In genomic region chr2:94179030-94179407, GRCm38 (mm10) we compare ENCODE assay signal across 8 mouse cellular contexts. TPM values are rescaled to one million over a fixed set of nuclear protein-coding genes. Genes with fewer than 3 reads are reported as not detected.
DNase-seq lines count a peak whose midpoint lies in the region; ATAC-seq and TF ChIP-seq lines count a peak whose summit lies in the region.

No protein-coding gene starts in this region.

- H3K9me3 ChIP-seq in heart, postnatal 0 days (replicated peaks; ENCODE audit: control insufficient read depth, low read length), result no peaks in the 10 kb centered on the region
- H3K9me3 ChIP-seq in embryonic facial prominence, embryonic 13.5 days, result no peaks in the 10 kb centered on the region
- H3K9me3 ChIP-seq in intestine, postnatal 0 days (ENCODE audit: control insufficient read depth), result no peaks in the 10 kb centered on the region
- H3K9me3 ChIP-seq in midbrain, postnatal 0 days (ENCODE audit: low read length), result no peaks in the 10 kb centered on the region

- no peak overlapping the region for H3K9ac ChIP-seq in heart, postnatal 0 days (replicated peaks; ENCODE audit: low read depth, low read length)
- peak overlapping the region; percentile 98 for H3K9ac ChIP-seq in embryonic facial prominence, embryonic 13.5 days
- H3K9ac ChIP-seq in intestine, postnatal 0 days (ENCODE audit: low read depth, low read length), result peak overlapping the region; percentile 84
- H3K9ac ChIP-seq in midbrain, postnatal 0 days (replicated peaks; ENCODE audit: low read length, poor library complexity, severe bottlenecking), result no peak overlapping the region

- peaks cover 20% of the 10 kb centered on the region for H3K27me3 ChIP-seq in heart, postnatal 0 days (ENCODE audit: control insufficient read depth, insufficient read depth, low read length)
- peaks cover 11% of the 10 kb centered on the region; the same call in 1 of the 2 replicates for H3K27me3 ChIP-seq in embryonic facial prominence, embryonic 13.5 days
- 0 out of 2 replicates have a peak, but pooled peaks cover 3% of the 10 kb centered on the region for H3K27me3 ChIP-seq in intestine, postnatal 0 days (replicated peaks; ENCODE audit: control insufficient read depth, insufficient read depth, low read length)
- no peaks in the 10 kb centered on the region for H3K27me3 ChIP-seq in midbrain, postnatal 0 days (ENCODE audit: insufficient read depth, low read length)

- H3K4me2 ChIP-seq in heart, postnatal 0 days (ENCODE audit: low read depth, low read length), result peak overlapping the region; percentile 36
- peak overlapping the region; percentile 90 for H3K4me2 ChIP-seq in embryonic facial prominence, embryonic 13.5 days
- H3K4me2 ChIP-seq in intestine, postnatal 0 days (replicated peaks; ENCODE audit: low read depth), result peak overlapping the region; percentile 78
- H3K4me2 ChIP-seq in midbrain, postnatal 0 days (ENCODE audit: low read depth, low read length, poor library complexity, severe bottlenecking), result peak overlapping the region; percentile 40

- no peak overlapping the region for H3K27ac ChIP-seq in heart, postnatal 0 days (ENCODE audit: low read depth)
- no peak overlapping the region for H3K27ac ChIP-seq in embryonic facial prominence, embryonic 13.5 days
- H3K27ac ChIP-seq in intestine, postnatal 0 days (ENCODE audit: low read depth, low read length), result no peak overlapping the region
- H3K27ac ChIP-seq in midbrain, postnatal 0 days (ENCODE audit: low read depth, low read length), result no peak overlapping the region

- DNase-seq in heart, postnatal 0 days (ENCODE audit: low spot score), result no peak
- no peak for DNase-seq in heart, adult 9 months (ENCODE audit: low spot score in 2 of 2)
- no peak for DNase-seq in midbrain, postnatal 0 days (ENCODE audit: low spot score)
- no peak for DNase-seq in layer of hippocampus, postnatal 36 days
- DNase-seq in yolk sac, embryonic 10.5 days (ENCODE audit: low spot score), result no peak
- no peak for DNase-seq in right cerebral cortex, postnatal 36 days (ENCODE audit: low spot score in 2 of 2)

- H3K4me3 ChIP-seq in heart, postnatal 0 days (ENCODE audit: low read depth, low read length), result peak overlapping the region; percentile 100
- H3K4me3 ChIP-seq in embryonic facial prominence, embryonic 13.5 days, result peak overlapping the region; percentile 97
- peak overlapping the region; percentile 77 for H3K4me3 ChIP-seq in intestine, postnatal 0 days (ENCODE audit: low read depth, low read length)
- peak overlapping the region; percentile 43 for H3K4me3 ChIP-seq in midbrain, postnatal 0 days (ENCODE audit: low read depth, low read length)

- WGBS in heart, postnatal 0 days, result 1% methylated on average over 3 of the region's 3 CpGs
- WGBS in embryonic facial prominence, embryonic 13.5 days, result under 1% methylated on average over 3 of the region's 3 CpGs
- WGBS in intestine, postnatal 0 days, result 0% methylated on average over 3 of the region's 3 CpGs
- WGBS in midbrain, postnatal 0 days, result 1% methylated on average over 3 of the region's 3 CpGs

- H3K4me1 ChIP-seq in heart, postnatal 0 days (ENCODE audit: control insufficient read depth, insufficient read depth), result peaks cover 10% of the 10 kb centered on the region
- H3K4me1 ChIP-seq in embryonic facial prominence, embryonic 13.5 days, result peaks cover 13% of the 10 kb centered on the region
- peaks cover 5% of the 10 kb centered on the region; the same call in 1 of the 2 replicates for H3K4me1 ChIP-seq in intestine, postnatal 0 days (replicated peaks; ENCODE audit: control insufficient read depth, insufficient read depth, low read length)
- peaks cover 4% of the 10 kb centered on the region; the same call in 1 of the 2 replicates for H3K4me1 ChIP-seq in midbrain, postnatal 0 days (ENCODE audit: insufficient read depth, low read length)

- no peaks in the 10 kb centered on the region for H3K36me3 ChIP-seq in heart, postnatal 0 days (replicated peaks; ENCODE audit: control insufficient read depth, insufficient read depth, low read length)
- H3K36me3 ChIP-seq in embryonic facial prominence, embryonic 13.5 days, result no peaks in the 10 kb centered on the region
- H3K36me3 ChIP-seq in intestine, postnatal 0 days (ENCODE audit: control insufficient read depth, insufficient read depth), result no peaks in the 10 kb centered on the region
- no peaks in the 10 kb centered on the region for H3K36me3 ChIP-seq in midbrain, postnatal 0 days (ENCODE audit: insufficient read depth, low read length)

- 0 out of 2 replicates have a peak, but pooled peaks have one; percentile 3 for ATAC-seq in heart, postnatal 0 days (ENCODE audit: insufficient read depth, low read depth)
- ATAC-seq in embryonic facial prominence, embryonic 13.5 days (ENCODE audit: insufficient number of reproducible peaks, insufficient read depth, low FRiP score, low TSS enrichment, low read depth), result no peak
- ATAC-seq in intestine, postnatal 0 days, result peak; percentile 16; the same call in 1 of the 2 replicates
- ATAC-seq in midbrain, postnatal 0 days (ENCODE audit: low FRiP score), result peak; percentile 20; the same call in 1 of the 2 replicates

- TF ChIP-seq CTCF in heart, postnatal 0 days (IDR thresholded peaks at IDR 0.05; ENCODE audit: low read depth), result no peak
- no peak for TF ChIP-seq CTCF in intestine, postnatal 0 days (IDR thresholded peaks at IDR 0.05; ENCODE audit: low read depth)
- TF ChIP-seq CTCF in midbrain, postnatal 0 days (IDR thresholded peaks at IDR 0.05), result no peak

- TF ChIP-seq EP300 in heart, postnatal 0 days (IDR thresholded peaks at IDR 0.05; ENCODE audit: low read depth), result no peak

RNA-seq across cellular contexts. Expression of gene Hsd17b12, which starts 21.3 kb away (rescaled TPM):
- total RNA-seq in heart, postnatal 0 days (2014; rRNA removed; ENCODE audit: low replicate concordance), result 24.1 and 27.7 TPM in 2 replicates
- 37.7 and 40.1 TPM in 2 replicates for polyA plus RNA-seq in heart, postnatal 0 days (2015; fragmentation: Nextera tagmentation; extraction: Ambion mirVana)
- 119 and 120 TPM in 2 replicates for polyA plus RNA-seq in embryonic facial prominence, embryonic 13.5 days (2015; fragmentation: Nextera tagmentation; extraction: Ambion mirVana)
- polyA plus RNA-seq in intestine, postnatal 0 days (2015; fragmentation: Nextera tagmentation; extraction: Ambion mirVana), result 93.9 and 95.4 TPM in 2 replicates
- 62.0 and 71.4 TPM in 2 replicates for total RNA-seq in midbrain, postnatal 0 days (2014; rRNA removed)
- 141 and 153 TPM in 2 replicates for polyA plus RNA-seq in midbrain, postnatal 0 days (2015; fragmentation: Nextera tagmentation; extraction: Ambion mirVana)
- 10 to 100 TPM; 70.5 to 71.0 TPM for total RNA-seq in layer of hippocampus, postnatal 36 days (2021)

Comparison
In these comparisons a context has a peak if more than half of its experiments do, and no peak if none do; other contexts are left out.
1. H3K4me2 ChIP-seq: peak in every context shown above with its lines; median percentile 90 in embryonic facial prominence, embryonic 13.5 days; 78 in intestine, postnatal 0 days; 40 in midbrain, postnatal 0 days; 36 in heart, postnatal 0 days.
2. H3K4me3 ChIP-seq: peak in every context shown above with its lines; median percentile 100 in heart, postnatal 0 days; 97 in embryonic facial prominence, embryonic 13.5 days; 77 in intestine, postnatal 0 days; 43 in midbrain, postnatal 0 days.
3. H3K9ac ChIP-seq: peak in embryonic facial prominence, embryonic 13.5 days (single experiment) and intestine, postnatal 0 days (single experiment); none in heart, postnatal 0 days (single experiment) and midbrain, postnatal 0 days (single experiment).